Mouse (Mus musculus): Measurements from ENCODE around the gene Ptges3.

Ptges3 gene

DNA sequence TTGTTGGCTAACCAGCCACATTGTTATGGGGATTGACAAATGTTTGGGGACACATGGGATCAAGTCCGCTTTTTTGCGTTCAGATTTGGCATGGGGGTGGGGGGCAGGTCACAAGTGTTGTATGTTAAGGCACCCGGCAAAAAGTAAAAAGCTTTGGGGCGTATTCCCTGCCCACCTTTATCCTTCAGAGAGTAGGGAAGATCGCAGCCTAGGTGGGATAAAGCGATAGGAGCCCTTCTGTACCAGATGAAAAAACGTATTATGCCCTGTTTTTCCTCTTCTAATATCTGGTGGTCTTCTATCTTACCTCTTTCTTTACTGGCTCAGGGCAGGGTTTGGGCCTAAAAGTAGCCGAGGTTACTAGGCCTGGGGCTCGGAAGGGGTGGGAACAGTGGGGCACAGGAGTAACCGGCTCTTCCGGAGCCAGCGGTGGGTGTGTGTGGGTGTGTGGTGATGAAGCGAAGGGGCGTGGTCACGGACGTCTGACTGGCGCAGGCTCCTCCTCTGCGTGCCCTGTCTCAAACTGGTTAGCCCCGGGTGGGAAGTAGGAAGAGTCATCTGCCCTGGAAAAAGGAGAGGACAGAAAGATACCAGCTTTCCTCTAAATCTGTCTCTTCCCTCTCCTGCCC, 35.7 kb downstream of the Ptges3 start:
- ChIA-PET CTCF (interaction anchor here in 3 of 4 experiments (0.6 to 4.5 kb wide), 9 partner anchors 12 to 800 kb away, joined by 3 to 66 read pairs (median 4); partner anchors contain the start of gene Atp5b (in 1 of the 3)), POLR2A (interaction anchor here (0.6 to 17.8 kb wide), 61 partner anchors 7 to 472 kb away, joined by 3 to 302 read pairs (median 5); partner anchors contain the start of genes Atp5b (in 4 of the 4), Cnpy2 (in 2 of the 4), Gls2 (in 2 of the 4) and Naca (in 2 of the 4))

- ChIA-PET POLR2A (interaction anchor here (0.6 to 17.8 kb wide), 58 partner anchors 7 to 471 kb away, joined by 3 to 302 read pairs (median 4); partner anchors contain the start of genes Atp5b (in 4 of the 4), Gls2 (in 3 of the 4), Cnpy2 (in 2 of the 4) and Naca (in 2 of the 4)), CTCF (interaction anchor here (0.6 to 2.5 kb wide), 7 partner anchors 16 to 189 kb away, joined by 3 to 12 read pairs (median 4); no protein-coding TSS in a partner anchor)
Observed at GRCm38 (mm10) chr10:128095003-128095636, 36.4 kb downstream of the Ptges3 start.

DNA sequence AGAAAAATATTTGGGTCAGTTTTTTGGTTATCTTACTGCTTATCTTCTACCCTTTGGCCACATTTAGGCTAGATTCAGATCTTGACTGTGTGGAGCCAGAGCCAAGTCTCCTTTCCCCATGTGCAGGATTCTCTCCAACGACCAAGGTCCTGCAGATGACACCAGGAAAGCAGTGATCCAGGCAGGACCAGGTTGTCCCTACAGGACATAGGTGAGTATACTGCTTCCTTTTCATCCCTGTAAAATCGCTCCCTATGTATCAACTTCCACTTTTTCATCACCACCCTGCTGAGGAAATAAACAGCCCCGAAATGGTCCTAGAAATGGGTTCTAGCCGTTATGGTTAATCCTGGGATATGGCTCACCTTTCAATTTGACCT, 37.5 kb downstream of the Ptges3 start:
- POLR2A ChIA-PET = interaction anchor here in 3 of 4 experiments (0.5 to 17.8 kb wide), 31 partner anchors 6 to 573 kb away, joined by 3 to 302 read pairs (median 5); partner anchors contain the start of genes Atp5b (in 3 of the 3), Naca (in 2 of the 3), Rbms2 (in 2 of the 3) and Cnpy2 (in 1 of the 3)
- CTCF ChIA-PET = interaction anchor here in 2 of 4 experiments (0.5 to 1.3 kb wide), 5 partner anchors 80 to 139 kb away, joined by 3 to 4 read pairs (median 4); no protein-coding TSS in a partner anchor

DNA sequence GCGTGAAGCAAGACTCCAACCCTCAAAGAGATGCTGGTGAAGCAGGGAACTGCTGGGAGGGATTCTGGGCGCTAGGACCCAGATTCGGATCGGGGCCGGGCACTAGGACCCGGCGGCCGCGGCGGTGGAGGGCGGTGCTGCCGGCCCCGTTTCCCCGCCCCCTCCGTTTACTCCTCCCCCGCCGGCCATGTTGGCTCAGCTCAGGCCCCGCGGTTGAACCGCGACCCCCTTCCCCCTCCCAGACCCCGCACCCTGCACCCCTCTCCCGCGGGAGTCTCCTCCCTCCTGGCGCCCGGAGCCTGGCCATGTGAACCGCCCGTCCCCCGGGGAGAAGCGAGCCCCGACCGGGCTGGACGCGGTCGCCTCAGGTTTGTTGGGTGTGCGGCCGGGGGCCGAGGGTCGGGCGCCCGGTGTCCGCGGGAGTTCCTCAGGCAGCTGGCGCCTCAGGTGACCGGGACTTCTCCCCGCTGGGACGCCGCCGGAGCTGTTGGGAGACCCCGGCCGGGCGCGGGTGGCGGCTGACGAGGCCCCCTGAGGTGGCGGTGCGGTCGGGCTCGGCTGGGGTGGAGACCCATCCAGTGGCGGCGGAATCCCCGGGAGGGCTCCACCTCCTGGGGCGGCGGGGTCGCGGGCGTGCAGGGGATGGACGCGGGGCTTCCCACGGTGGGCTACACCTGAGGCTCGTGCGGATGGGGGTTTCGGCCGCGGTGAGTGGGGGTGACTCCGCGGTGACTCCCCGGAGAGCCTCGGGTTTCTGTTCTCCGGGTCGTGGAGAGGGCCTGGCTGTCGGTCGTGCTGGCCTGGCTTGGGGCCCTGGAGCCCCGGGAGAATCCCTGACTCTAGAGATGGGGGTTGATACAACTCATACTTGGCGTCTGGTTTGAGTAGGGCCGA, 38.2 kb downstream of the Ptges3 start:
- POLR2A ChIA-PET = interaction anchor here in 3 of 4 experiments (0.5 to 17.8 kb wide), 35 partner anchors 5 to 572 kb away, joined by 3 to 302 read pairs (median 5); partner anchors contain the start of genes Atp5b (in 3 of the 3), Gls2 (in 2 of the 3), Rbms2 (in 2 of the 3) and Cnpy2 (in 1 of the 3)

DNA sequence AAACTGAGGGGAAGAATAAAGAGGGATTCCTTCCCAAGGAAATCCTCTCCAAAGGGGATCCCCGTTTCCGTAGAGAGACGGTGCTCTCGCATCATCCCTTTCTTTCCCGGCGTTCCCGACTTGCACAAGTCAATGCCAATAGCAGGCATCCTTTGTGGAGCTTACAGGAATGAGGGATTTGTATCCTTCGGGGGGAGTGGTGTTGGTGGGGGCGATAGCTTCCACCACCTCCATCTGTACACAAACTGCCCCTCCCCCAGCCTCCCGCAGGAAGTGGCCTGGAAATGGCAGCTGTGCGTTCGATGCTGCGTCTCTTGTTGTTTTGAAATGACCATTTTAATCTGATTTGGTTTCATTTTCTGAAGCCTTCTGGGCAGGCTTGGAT, 38.8 kb downstream of the Ptges3 start:
- CTCF ChIA-PET = interaction anchor here in 2 of 4 experiments (0.5 to 1.3 kb wide), 3 partner anchors 79 to 427 kb away, joined by 3 to 4 read pairs (median 3); partner anchors contain the start of gene Stat2 (in 1 of the 2)
- POLR2A ChIA-PET = interaction anchor here (0.6 to 17.8 kb wide), 25 partner anchors 4 to 430 kb away, joined by 3 to 302 read pairs (median 5); partner anchors contain the start of genes Atp5b (in 2 of the 4), Naca (in 2 of the 4), Rbms2 (in 2 of the 4) and Coq10a (in 1 of the 4)

More for the DNA sequence above, 38.2 kb downstream of the Ptges3 start:
- CTCF ChIA-PET = interaction anchor here in 3 of 4 experiments (0.5 to 1.3 kb wide), 7 partner anchors 46 to 427 kb away, joined by 3 to 4 read pairs (median 3); partner anchors contain the start of gene Stat2 (in 1 of the 3)

DNA sequence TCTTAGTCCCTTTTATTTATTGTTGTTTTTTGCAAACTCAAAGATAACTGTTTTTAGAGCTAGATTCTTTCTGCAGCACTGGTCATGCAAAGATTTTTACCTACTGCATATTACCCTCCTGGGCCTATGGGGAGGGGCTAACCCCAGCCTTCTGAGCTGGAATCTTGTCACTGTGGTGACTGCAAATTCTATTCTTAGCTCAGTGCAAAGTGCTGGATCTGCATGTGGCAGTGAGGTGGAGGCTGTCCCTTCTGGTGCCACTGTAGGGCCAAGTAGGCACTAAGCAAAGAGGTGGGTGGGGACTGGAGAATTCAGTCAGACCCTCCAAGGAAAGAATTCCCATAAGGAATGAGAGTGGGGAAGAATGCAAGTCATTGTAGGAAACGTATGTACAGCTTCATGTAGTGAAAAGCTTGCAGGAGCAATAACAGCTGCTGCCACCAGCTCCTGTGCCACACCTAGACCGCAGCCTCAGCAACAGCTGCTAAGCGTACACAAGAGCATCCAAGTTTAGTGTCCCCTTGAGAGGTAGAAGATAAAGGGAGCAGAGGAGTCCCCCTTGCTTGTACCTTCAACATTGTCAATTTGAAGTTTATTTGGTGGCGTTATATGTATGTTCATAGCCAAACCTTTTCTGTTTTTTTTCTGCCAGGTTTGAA, 51.5 kb downstream of the Ptges3 start:
- POLR2A ChIA-PET = interaction anchor here (0.6 to 1.9 kb wide), 13 partner anchors 9 to 75 kb away, joined by 3 to 7 read pairs (median 4); partner anchors contain the start of genes Baz2a (in 2 of the 4) and Naca (in 1 of the 4)
- CTCF ChIA-PET = interaction anchor here in 3 of 4 experiments (0.6 to 1.9 kb wide), 7 partner anchors 8 to 69 kb away, joined by 3 to 6 read pairs (median 4); partner anchors contain the start of gene Baz2a (in 3 of the 3)

DNA sequence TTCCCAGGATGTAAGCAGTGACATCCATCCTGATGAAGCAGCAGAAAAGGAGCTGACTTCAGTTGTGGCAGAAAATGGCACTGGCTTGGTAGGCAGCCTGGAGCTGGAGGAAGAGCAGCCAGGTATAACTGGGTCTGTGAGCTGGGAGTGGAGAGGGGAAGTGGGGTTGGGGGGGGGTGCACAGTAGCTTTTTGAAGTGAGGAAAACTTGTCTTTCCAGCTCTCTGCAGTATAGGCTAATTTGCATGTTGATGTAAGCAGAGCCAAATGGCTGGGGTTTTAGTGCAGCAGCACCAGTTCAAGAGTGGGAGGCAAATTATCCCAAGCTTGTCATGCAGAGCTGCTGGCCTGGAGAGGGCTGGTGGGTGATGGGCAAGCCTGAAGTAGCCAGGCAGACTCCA, 52.5 kb downstream of the Ptges3 start:
- POLR2A ChIA-PET = interaction anchor here (0.5 to 2.3 kb wide), 23 partner anchors 8 to 490 kb away, joined by 3 to 11 read pairs (median 3); partner anchors contain the start of genes Baz2a (in 2 of the 4), Atp5b (in 1 of the 4), Cnpy2 (in 1 of the 4) and Lrp1 (in 1 of the 4)
- CTCF ChIA-PET = interaction anchor here (0.6 to 1.6 kb wide), 7 partner anchors 9 to 247 kb away, joined by 3 to 6 read pairs (median 4); partner anchors contain the start of gene Baz2a (in 2 of the 4)

- ChIA-PET POLR2A (interaction anchor here in 2 of 4 experiments (0.6 to 4.1 kb wide), 10 partner anchors 9 to 79 kb away, joined by 3 to 33 read pairs (median 4); partner anchors contain the start of gene Baz2a (in 1 of the 2)), CTCF (interaction anchor here in 1 of 4 experiments (0.6 to 3.3 kb wide), 2 partner anchors 18 to 32 kb away, joined by 3 to 12 read pairs; partner anchors contain the start of gene Baz2a)
Observed at GRCm38 (mm10) chr10:128123833-128124232, 65.1 kb downstream of the Ptges3 start.

GRCm38 (mm10) chr10:128124831-128125230, 66.1 kb downstream of the Ptges3 start:
- CTCF ChIA-PET = no interaction called here
- POLR2A ChIA-PET = interaction anchor here in 2 of 4 experiments (1.0 to 1.5 kb wide), 3 partner anchors 8 to 34 kb away, joined by 3 to 5 read pairs (median 3); no protein-coding TSS in a partner anchor

DNA sequence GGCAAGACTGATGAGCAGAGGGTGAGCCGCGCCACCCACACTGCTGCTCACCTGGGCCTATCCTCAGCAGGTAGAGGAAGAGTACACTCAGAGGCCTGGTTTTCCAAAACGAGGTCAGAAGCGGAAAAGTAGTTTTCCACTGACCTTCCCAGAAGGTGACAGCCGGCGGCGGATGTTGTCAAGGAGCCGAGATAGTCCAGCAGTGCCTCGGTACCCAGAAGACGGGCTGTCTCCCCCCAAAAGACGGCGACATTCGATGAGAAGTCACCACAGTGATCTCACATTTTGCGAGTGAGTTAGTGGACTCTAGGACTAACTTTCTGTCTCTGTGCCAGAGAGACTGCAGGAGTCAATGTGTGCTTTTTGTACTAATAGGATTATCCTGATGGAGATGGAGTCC, 67.2 kb downstream of the Ptges3 start:
- ChIA-PET CTCF (no interaction called here), POLR2A (interaction anchor here in 1 of 4 experiments (1.4 kb wide), 1 partner anchor 14 kb away, joined by 4 read pairs; no protein-coding TSS in a partner anchor)

Data from embryonic stem cell, embryonic (primary cell).